ENCODE assay signal across 17 mouse cellular contexts in the genomic region with DNA sequence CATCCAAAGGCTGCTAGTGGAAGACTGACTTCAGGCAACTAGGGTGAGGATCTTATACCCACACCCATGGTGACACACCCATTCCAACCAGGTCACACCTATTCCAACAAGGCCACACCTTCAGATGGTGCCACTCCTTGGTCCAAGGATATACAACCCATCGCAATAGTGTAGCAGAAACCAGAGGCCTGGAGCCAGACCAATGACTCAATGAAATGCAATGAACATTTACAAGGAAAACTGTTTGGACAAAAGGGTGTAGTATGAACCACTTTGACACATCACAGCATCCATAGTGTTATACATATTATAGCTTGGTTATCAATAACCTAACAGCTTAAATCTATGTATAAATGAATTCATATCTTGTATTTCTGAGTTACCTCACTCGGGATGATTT.
DNase-seq lines count a peak whose midpoint lies in the region; ATAC-seq lines count a peak whose summit lies in the region.
"Had no signal": no experiment of that assay in that cellular context is flagged by ENCODE, and none has a peak within 500 bp of the region (broad histone marks: within the 10 kb centered on the region; RNA-seq: fewer than 3 reads in every experiment).

No protein-coding gene starts in this region.

- WGBS in hindbrain, embryonic 16.5 days = 96% methylated on average over 2 of the region's 2 CpGs

- H3K27ac ChIP-seq in hindbrain, embryonic 16.5 days (ENCODE audit: low read depth, low read length) = no peak overlapping the region
- H3K27ac ChIP-seq: embryonic facial prominence, embryonic 13.5 days; forebrain, embryonic 10.5 days; forebrain, embryonic 13.5 days; hindbrain, embryonic 14.5 days had no signal

- H3K36me3 ChIP-seq in hindbrain, embryonic 16.5 days (ENCODE audit: control insufficient read depth, insufficient read depth, low read length) = no peaks in the 10 kb centered on the region
- H3K36me3 ChIP-seq: embryonic facial prominence, embryonic 13.5 days; forebrain, embryonic 10.5 days; heart, embryonic 15.5 days had no signal

- no peak overlapping the region for H3K9ac ChIP-seq in hindbrain, embryonic 16.5 days (ENCODE audit: low read depth, low read length)
- H3K9ac ChIP-seq: embryonic facial prominence, embryonic 13.5 days; forebrain, embryonic 13.5 days; heart, embryonic 12.5 days; heart, embryonic 15.5 days; hindbrain, embryonic 14.5 days had no signal

- H3K9me3 ChIP-seq in hindbrain, embryonic 16.5 days (ENCODE audit: control insufficient read depth, low read length) = no peaks in the 10 kb centered on the region
- H3K9me3 ChIP-seq: embryonic facial prominence, embryonic 10.5 days; embryonic facial prominence, embryonic 13.5 days; forebrain, embryonic 10.5 days; forebrain, embryonic 13.5 days; heart, embryonic 12.5 days; heart, embryonic 15.5 days had no signal

- peaks cover 3% of the 10 kb centered on the region for H3K4me1 ChIP-seq in hindbrain, embryonic 16.5 days (ENCODE audit: control insufficient read depth, insufficient read depth, low read depth, low read length)
- H3K4me1 ChIP-seq: embryonic facial prominence, embryonic 13.5 days; forebrain, embryonic 10.5 days; forebrain, embryonic 13.5 days had no signal

- peak; percentile 39 for DNase-seq in cerebellum, adult 9-10 months
- DNase-seq in cerebellum, postnatal 4 days (ENCODE audit: low spot score in 2 of 2) = no peak
- peak; percentile 39 for DNase-seq in 3T3-L1 (ENCODE audit: low read depth, low spot score)
- no peak for DNase-seq in frontal cortex, postnatal 10 days (ENCODE audit: low spot score in 2 of 2)
- DNase-seq: embryo, embryonic 11 days had no signal

- peak; percentile 50; the same call in 1 of the 2 replicates for ATAC-seq in erythroblast, adult 5-6 weeks (replicated peaks; ENCODE audit: low FRiP score, poor library complexity, severe bottlenecking)
- ATAC-seq in hindbrain, embryonic 16.5 days = no peak
- ATAC-seq: CD4-positive, CD25-positive, alpha-beta regulatory T cell, adult 4 months; intestine, postnatal 0 days had no signal

- no peak overlapping the region for H3K4me2 ChIP-seq in hindbrain, embryonic 16.5 days (ENCODE audit: low read length)
- H3K4me2 ChIP-seq: embryonic facial prominence, embryonic 13.5 days; forebrain, embryonic 13.5 days; heart, embryonic 12.5 days; heart, embryonic 15.5 days; hindbrain, embryonic 14.5 days had no signal

- H3K4me3 ChIP-seq in hindbrain, embryonic 16.5 days (ENCODE audit: low read length) = no peak overlapping the region
- H3K4me3 ChIP-seq: embryonic facial prominence, embryonic 10.5 days; embryonic facial prominence, embryonic 13.5 days; forebrain, embryonic 10.5 days; forebrain, embryonic 13.5 days; gastrocnemius, adult 2 months; heart, embryonic 12.5 days; heart, embryonic 15.5 days had no signal

- H3K27me3 ChIP-seq in hindbrain, embryonic 16.5 days (replicated peaks; ENCODE audit: control insufficient read depth, insufficient read depth, low read length) = no peaks in the 10 kb centered on the region
- H3K27me3 ChIP-seq: embryonic facial prominence, embryonic 13.5 days; forebrain, embryonic 13.5 days; heart, embryonic 12.5 days; heart, embryonic 15.5 days had no signal

Comparison
In these comparisons a context has a peak if more than half of its experiments do, and no peak if none do; other contexts are left out.
1. DNase-seq: peak in cerebellum, adult 9-10 months (single experiment) and 3T3-L1 (single experiment); none in cerebellum, postnatal 4 days (0 of 2) and frontal cortex, postnatal 10 days (0 of 2).